Mouse (Mus musculus): ENCODE data around the gene Ppfibp1. TPM values are rescaled to one million over a fixed set of nuclear protein-coding genes. Genes with fewer than 3 reads are reported as not detected.

Ppfibp1 gene
- polyA plus RNA-seq, 1 experiment from 2014 or later: 30.5 TPM

GRCm38 (mm10) chr6:146941505-146942275 lies 53.4 kb downstream of the Ppfibp1 start:
- no peak for ATAC-seq (ENCODE audit: insufficient read depth, low FRiP score, low TSS enrichment)
- H3K27me3 ChIP-seq (ENCODE audit: control insufficient read depth, insufficient read depth, low read length): no peaks in the 10 kb centered on the region
- 86% methylated on average over 7 of the region's 7 CpGs for WGBS
- H3K4me1 ChIP-seq (ENCODE audit: control insufficient read depth, insufficient read depth, low read length): no peaks in the 10 kb centered on the region
- H3K9me3 ChIP-seq (ENCODE audit: control insufficient read depth, low read length): no peaks in the 10 kb centered on the region
- no peak overlapping the region for H3K4me2 ChIP-seq (ENCODE audit: low read depth)
- no peaks in the 10 kb centered on the region for H3K36me3 ChIP-seq (ENCODE audit: control insufficient read depth, insufficient read depth, low read length)
- DNase-seq (ENCODE audit: low spot score): no peak
- H3K4me3 ChIP-seq (ENCODE audit: low read depth, low read length): no peak overlapping the region
- no peak overlapping the region for H3K9ac ChIP-seq (ENCODE audit: low read length)
- H3K27ac ChIP-seq (ENCODE audit: low read depth, low read length): no peak overlapping the region

DNA sequence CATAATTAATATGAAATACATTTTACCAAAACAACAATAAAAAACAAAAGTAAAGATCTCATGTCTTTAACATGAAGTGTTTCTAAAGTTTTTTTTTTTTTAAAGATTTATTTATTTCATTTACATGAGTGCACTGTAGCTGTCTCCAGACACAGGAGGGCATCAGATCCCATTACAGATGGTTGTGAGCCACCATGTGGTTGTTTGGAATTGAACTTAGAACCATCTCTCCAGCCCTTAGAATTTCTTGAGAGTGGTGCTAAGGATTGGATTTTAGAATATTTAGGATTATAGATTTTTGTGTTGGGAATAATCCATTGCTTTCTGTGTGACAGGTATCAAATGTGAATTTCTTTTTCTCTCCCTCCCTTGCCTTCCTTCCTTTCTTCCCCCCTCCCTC lies 55.7 kb downstream of the Ppfibp1 start:
- Histone ChIP-seq H3K36me3 (ENCODE audit: control insufficient read depth, insufficient read depth, low read length) (no peaks in the 10 kb centered on the region), H3K4me2 (ENCODE audit: low read depth) (no peak overlapping the region), H3K4me3 (ENCODE audit: low read depth, low read length) (no peak overlapping the region), H3K27ac (ENCODE audit: low read depth, low read length) (no peak overlapping the region), H3K9ac (ENCODE audit: low read length) (no peak overlapping the region), H3K9me3 (ENCODE audit: control insufficient read depth, low read length) (no peaks in the 10 kb centered on the region), H3K4me1 (ENCODE audit: control insufficient read depth, insufficient read depth, low read length) (no peaks in the 10 kb centered on the region), H3K27me3 (ENCODE audit: control insufficient read depth, insufficient read depth, low read length) (no peaks in the 10 kb centered on the region)
- DNase-seq (ENCODE audit: low spot score): no peak
- ATAC-seq (ENCODE audit: insufficient read depth, low FRiP score, low TSS enrichment): no peak

DNA sequence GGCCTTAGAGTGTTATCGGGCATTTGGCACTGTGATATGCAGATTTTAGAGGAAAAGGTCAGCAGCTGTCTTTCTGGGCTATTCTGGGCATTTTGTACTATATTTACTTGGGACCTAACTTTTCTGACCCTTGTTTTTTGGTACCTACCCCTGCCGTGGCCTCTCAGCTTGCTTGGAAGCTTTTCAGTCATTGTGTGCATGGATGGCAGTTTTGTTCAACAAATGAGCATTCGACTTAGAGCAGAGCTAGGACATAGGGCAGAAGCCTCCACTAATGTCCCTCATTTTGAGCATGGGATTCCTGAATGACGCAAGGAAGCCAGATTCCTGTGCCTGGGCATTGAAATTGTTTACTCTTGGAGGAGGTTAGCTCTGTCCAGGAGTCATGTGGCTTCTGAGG lies 56.5 kb downstream of the Ppfibp1 start:
- WGBS: 74% methylated on average over 4 of the region's 4 CpGs
- H3K36me3 ChIP-seq (ENCODE audit: control insufficient read depth, insufficient read depth, low read length): no peaks in the 10 kb centered on the region
- H3K4me3 ChIP-seq (ENCODE audit: low read depth, low read length): no peak overlapping the region
- ATAC-seq (ENCODE audit: insufficient read depth, low FRiP score, low TSS enrichment): no peak
- DNase-seq (ENCODE audit: low spot score): no peak
- H3K27me3 ChIP-seq (ENCODE audit: control insufficient read depth, insufficient read depth, low read length): no peaks in the 10 kb centered on the region
- H3K27ac ChIP-seq (ENCODE audit: low read depth, low read length): no peak overlapping the region
- no peak overlapping the region for H3K4me2 ChIP-seq (ENCODE audit: low read depth)
- no peaks in the 10 kb centered on the region for H3K9me3 ChIP-seq (ENCODE audit: control insufficient read depth, low read length)
- no peak overlapping the region for H3K9ac ChIP-seq (ENCODE audit: low read length)
- no peaks in the 10 kb centered on the region for H3K4me1 ChIP-seq (ENCODE audit: control insufficient read depth, insufficient read depth, low read length)

- Histone ChIP-seq H3K27ac (ENCODE audit: low read depth, low read length) (no peak overlapping the region), H3K36me3 (ENCODE audit: control insufficient read depth, insufficient read depth, low read length) (no peaks in the 10 kb centered on the region), H3K9me3 (ENCODE audit: control insufficient read depth, low read length) (no peaks in the 10 kb centered on the region), H3K4me2 (ENCODE audit: low read depth) (no peak overlapping the region), H3K9ac (ENCODE audit: low read length) (no peak overlapping the region), H3K4me3 (ENCODE audit: low read depth, low read length) (no peak overlapping the region), H3K4me1 (ENCODE audit: control insufficient read depth, insufficient read depth, low read length) (no peaks in the 10 kb centered on the region), H3K27me3 (ENCODE audit: control insufficient read depth, insufficient read depth, low read length) (no peaks in the 10 kb centered on the region)
- ATAC-seq (ENCODE audit: insufficient read depth, low FRiP score, low TSS enrichment) (no peak), DNase-seq (ENCODE audit: low spot score) (no peak)
- WGBS: 74% methylated on average over 6 of the region's 6 CpGs
Observed at GRCm38 (mm10) chr6:146946327-146947029, 58.2 kb downstream of the Ppfibp1 start.

DNA sequence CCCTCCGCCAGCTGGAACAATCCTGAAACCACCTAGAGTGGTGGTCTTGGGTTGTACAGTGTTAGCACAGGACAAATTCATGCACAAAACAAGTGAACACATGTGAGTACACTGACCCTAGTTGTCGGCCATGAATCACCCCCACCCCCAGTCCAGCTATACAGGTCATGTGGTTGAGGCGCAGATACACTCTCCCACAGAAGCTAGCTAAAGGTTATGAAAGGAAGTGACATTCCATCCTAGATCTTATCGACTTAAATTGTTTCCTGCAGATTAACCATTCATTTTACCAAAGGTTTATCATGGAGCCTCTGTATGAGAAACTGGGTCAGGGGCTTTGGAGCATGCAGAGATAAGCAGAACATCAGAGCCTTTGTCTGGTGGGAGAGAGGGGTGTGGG lies 58.9 kb downstream of the Ppfibp1 start:
- DNase-seq (ENCODE audit: low spot score) (no peak), ATAC-seq (ENCODE audit: insufficient read depth, low FRiP score, low TSS enrichment) (no peak)
- no peaks in the 10 kb centered on the region for H3K4me1 ChIP-seq (ENCODE audit: control insufficient read depth, insufficient read depth, low read length)
- 91% methylated on average over 4 of the region's 4 CpGs for WGBS
- no peak overlapping the region for H3K4me3 ChIP-seq (ENCODE audit: low read depth, low read length)
- H3K9ac ChIP-seq (ENCODE audit: low read length): no peak overlapping the region
- no peaks in the 10 kb centered on the region for H3K9me3 ChIP-seq (ENCODE audit: control insufficient read depth, low read length)
- no peaks in the 10 kb centered on the region for H3K27me3 ChIP-seq (ENCODE audit: control insufficient read depth, insufficient read depth, low read length)
- H3K4me2 ChIP-seq (ENCODE audit: low read depth): no peak overlapping the region
- H3K27ac ChIP-seq (ENCODE audit: low read depth, low read length): no peak overlapping the region
- H3K36me3 ChIP-seq (ENCODE audit: control insufficient read depth, insufficient read depth, low read length): no peaks in the 10 kb centered on the region

- Histone ChIP-seq H3K4me2 (ENCODE audit: low read depth) (no peak overlapping the region), H3K36me3 (ENCODE audit: control insufficient read depth, insufficient read depth, low read length) (no peaks in the 10 kb centered on the region), H3K27me3 (ENCODE audit: control insufficient read depth, insufficient read depth, low read length) (no peaks in the 10 kb centered on the region), H3K9ac (ENCODE audit: low read length) (no peak overlapping the region), H3K4me3 (ENCODE audit: low read depth, low read length) (no peak overlapping the region), H3K9me3 (ENCODE audit: control insufficient read depth, low read length) (no peaks in the 10 kb centered on the region), H3K27ac (ENCODE audit: low read depth, low read length) (no peak overlapping the region), H3K4me1 (ENCODE audit: control insufficient read depth, insufficient read depth, low read length) (no peaks in the 10 kb centered on the region)
- 82% methylated on average over 10 of the region's 10 CpGs for WGBS
- ATAC-seq (ENCODE audit: insufficient read depth, low FRiP score, low TSS enrichment) (no peak), DNase-seq (ENCODE audit: low spot score) (no peak)
Observed at GRCm38 (mm10) chr6:146949682-146950453, 61.6 kb downstream of the Ppfibp1 start.

DNA sequence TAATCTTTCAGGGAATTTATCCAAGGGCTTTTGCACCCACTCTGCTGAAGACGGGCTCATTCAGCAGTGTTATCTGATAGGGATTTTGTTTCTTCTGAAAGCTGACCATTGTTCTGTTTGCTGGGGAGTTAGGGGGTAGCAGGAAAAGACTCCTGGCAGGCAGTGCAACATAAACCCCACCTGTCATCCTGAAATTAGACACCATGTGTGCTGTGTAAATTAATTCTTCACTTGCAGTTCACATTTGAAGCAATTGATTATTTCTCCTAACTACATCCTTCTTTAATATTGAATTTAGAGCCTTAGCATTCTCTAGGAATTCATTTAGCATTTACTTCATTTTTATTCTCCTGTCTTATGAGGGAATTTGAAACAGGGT lies 62.2 kb downstream of the Ppfibp1 start:
- no peak overlapping the region for H3K27ac ChIP-seq (ENCODE audit: low read depth, low read length)
- DNase-seq (ENCODE audit: low spot score): no peak
- 34% methylated on average over 1 of the region's 1 CpGs for WGBS
- no peaks in the 10 kb centered on the region for H3K27me3 ChIP-seq (ENCODE audit: control insufficient read depth, insufficient read depth, low read length)
- no peak overlapping the region for H3K9ac ChIP-seq (ENCODE audit: low read length)
- ATAC-seq (ENCODE audit: insufficient read depth, low FRiP score, low TSS enrichment): no peak
- no peak overlapping the region for H3K4me3 ChIP-seq (ENCODE audit: low read depth, low read length)
- no peaks in the 10 kb centered on the region for H3K4me1 ChIP-seq (ENCODE audit: control insufficient read depth, insufficient read depth, low read length)
- H3K4me2 ChIP-seq (ENCODE audit: low read depth): no peak overlapping the region
- H3K36me3 ChIP-seq (ENCODE audit: control insufficient read depth, insufficient read depth, low read length): no peaks in the 10 kb centered on the region
- H3K9me3 ChIP-seq (ENCODE audit: control insufficient read depth, low read length): no peaks in the 10 kb centered on the region

- ATAC-seq (ENCODE audit: insufficient read depth, low FRiP score, low TSS enrichment) (no peak), DNase-seq (ENCODE audit: low spot score) (no peak)
- Histone ChIP-seq H3K36me3 (ENCODE audit: control insufficient read depth, insufficient read depth, low read length) (no peaks in the 10 kb centered on the region), H3K4me3 (ENCODE audit: low read depth, low read length) (no peak within 1 kb of the TSS), H3K9me3 (ENCODE audit: control insufficient read depth, low read length) (no peaks in the 10 kb centered on the region), H3K9ac (ENCODE audit: low read length) (no peak within 1 kb of the TSS), H3K27me3 (ENCODE audit: control insufficient read depth, insufficient read depth, low read length) (no peaks in the 10 kb centered on the region), H3K27ac (ENCODE audit: low read depth, low read length) (no peak within 1 kb of the TSS), H3K4me2 (ENCODE audit: low read depth) (no peak within 1 kb of the TSS), H3K4me1 (ENCODE audit: control insufficient read depth, insufficient read depth, low read length) (no peaks in the 10 kb centered on the region)
- WGBS: 93% methylated on average over 1 of the region's 1 CpGs
Observed at GRCm38 (mm10) chr6:146954258-146954657, 66.0 kb downstream of the Ppfibp1 start, which contains the start of gene 1700034J05Rik. Gene 1700034J05Rik, minus strand, starts transcription at chr6:146954422.

Measured in neural tube, embryonic 11.5 days (tissue).